Mouse (Mus musculus) lung, postnatal 10 days (tissue): ENCODE data around the gene Txnip.
A peak's percentile ranks its signal among the peaks of the same experiment; 100 is the strongest.
"Not testable (repeated sequence)": the region's sequence is repeated elsewhere in the genome, so short reads cannot be mapped to it uniquely, and the experiment has no call there.

Experiments used
- DNase-seq: peaks from one replicate; pipeline ENCODE4 v3.0.0; 2021

The Txnip gene

DNA sequence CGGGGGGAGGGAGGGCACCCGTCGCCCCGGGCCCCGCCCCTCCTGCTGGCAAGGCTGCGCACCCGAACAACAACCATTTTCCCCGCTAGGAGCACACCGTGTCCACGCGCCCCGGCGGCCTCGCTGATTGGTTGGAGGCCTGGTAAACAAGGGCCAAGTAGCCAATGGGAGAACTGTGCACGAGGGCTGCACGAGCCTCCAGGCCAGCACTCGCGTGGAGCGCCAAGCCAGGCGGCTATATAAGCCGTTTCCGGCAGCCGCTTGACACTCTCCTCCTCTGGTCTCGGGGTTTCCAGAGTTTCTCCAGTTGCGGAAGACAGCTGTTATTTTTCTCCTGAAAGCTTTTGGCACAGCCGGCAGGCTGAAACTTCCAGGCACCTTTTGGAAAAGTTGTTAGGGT, at the start of gene Txnip:
Txnip (plus strand) TSS at position 264 of the 400 bp plus-strand sequence.
- DNase-seq = peak; percentile 100

DNA sequence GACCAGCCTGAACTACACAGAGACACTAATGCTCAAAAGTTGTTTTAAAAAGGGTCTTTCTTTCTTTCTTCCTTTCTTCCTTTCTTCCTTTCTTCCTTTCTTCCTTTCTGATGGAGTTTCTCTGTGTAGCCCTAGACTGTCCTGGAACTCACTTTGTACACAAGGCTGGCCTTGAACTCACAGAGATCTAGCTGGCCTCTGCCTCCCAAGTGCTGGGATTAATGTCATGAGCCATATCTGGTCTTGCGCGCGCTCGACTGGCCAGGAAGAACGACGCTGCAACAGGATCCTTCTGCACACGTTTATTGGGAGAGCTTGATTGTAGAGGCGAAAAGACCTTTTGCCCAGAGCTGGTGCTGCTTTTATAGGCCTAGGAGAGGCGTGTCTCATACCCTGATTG, 49.8 kb upstream of the Txnip start:
- not testable (repeated sequence) for DNase-seq

DNA sequence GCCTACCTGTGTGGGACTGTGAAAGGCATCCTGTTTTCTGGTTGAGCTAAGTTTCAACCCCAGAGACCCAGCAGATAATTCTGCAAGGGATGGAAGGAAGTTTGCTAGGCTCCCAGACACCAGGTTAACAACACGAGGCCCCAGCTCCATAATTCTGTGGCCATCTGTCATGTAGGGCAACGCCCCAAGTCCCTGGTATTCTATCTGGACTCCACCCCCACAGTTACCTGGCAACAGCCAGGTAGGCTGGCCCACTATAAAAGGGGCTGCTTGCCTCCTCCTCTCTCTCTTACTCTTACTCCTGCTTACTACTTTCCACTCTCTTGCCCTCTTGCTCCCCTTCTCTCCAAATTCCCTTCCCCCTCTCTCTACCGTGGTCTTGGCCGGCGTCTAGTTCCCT, 37.6 kb upstream of the Txnip start:
- no peak for DNase-seq

DNA sequence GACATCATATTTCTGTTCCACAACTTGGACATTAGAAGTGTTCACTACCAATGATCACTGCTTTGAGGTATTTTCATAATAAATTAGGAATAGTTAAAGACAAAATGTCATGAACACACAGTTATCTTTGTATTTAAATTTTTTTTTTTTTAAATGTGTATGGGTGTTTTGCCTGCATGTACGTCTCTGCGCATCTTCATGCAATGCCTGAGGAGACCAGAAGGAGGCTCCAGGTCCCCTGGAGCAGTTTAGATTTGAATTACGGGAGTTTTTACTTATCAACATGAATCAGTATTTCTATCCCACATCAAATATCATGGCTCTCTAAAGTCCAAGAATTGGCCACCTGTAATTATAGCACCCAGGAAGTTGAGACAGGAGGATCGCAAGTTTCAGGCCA, 35.6 kb upstream of the Txnip start:
- peak; percentile 35 for DNase-seq

DNA sequence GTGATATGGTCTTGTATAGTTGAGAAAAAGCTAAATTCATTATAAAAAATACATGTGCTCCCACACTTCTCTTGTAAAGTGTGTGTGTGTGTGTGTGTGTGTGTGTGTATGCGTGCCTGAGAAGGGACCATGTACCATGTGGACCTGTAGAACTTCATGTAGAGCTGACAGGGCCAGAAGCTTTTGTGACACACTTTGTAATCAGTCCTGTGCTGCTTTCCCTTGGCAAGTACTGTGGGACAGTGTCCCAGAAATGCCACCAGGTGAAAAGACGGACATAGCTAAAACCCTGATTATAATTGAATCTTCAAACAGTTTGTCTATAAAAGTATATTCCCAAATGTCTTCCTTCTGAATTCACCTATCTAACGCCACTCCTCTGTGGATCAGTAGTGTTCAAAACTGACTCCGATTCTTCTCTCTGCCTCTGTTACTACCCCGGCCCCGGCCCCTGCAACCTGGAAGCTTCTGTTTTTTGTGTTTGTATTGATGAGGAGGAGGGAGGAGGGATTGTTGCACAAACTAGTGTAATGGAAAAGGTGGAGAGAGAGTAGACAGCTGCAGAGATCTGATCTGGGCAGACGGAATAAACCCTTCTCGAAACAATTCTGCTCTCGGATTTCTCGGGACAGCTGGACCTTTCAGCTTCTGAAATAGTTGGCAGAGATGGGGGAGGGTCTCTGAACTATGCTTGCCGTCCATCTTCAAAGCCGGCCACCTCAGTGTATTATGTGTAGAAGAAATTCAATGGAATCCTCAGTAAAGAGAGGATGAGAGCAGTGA, 33.5 kb upstream of the Txnip start:
- no peak for DNase-seq

DNA sequence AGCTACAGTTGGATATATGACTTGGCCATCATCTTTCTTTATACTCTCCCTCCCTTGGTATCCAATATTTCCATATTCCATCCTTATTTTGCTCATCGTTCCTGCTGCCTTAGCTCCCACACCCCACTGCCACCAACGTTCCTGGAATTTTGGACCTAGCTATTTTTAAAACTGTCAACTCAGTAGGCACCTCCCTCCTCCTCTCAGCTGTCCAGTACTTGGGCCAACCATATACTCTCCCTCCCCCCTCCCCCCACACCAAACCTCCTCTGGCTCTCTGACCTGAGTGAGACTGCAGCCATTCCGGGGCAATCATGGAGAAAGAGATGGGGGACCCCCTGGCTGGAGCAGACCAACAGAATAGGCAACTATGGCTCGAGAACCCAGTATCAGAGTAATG, 32.8 kb upstream of the Txnip start, which contains the start of gene Hfe2:
Hfe2 (plus strand) TSS at position 259 of the 400 bp plus-strand sequence.
- DNase-seq = no peak

DNA sequence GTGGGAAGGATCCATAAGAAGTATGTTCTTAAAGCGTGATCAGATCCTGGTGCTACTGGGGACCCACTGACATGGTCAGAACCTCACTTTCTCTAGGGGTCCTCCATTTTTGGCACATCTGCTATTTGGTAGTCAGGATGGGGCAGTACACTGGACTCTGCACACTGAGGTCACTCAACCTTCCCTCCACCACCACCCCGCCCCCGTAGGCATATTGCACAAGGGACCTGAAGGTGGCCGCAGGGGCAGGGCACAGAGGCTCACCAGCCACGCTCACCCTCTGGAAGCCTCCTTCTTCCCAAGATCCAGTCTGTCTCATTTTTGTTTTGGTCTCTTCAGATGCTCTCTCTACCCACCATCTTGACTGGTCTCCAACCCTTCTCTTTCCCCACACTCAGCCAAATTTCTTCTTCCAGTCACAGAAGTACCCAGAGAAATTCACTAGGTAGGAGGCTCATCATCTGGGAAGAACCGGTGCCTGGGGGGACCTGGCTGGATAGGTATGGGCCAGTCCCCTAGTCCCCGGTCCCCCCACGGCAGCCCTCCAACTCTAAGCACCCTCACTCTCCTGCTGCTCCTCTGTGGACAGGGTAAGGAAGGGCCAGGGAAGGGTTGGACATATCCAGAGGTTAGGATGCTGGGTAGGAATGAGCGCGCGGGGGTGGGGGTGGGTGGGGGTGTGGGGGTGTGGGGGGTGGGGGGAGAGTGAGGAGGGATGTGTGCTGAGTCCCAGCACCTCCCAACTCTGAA, 31.6 kb upstream of the Txnip start:
- DNase-seq = no peak

DNA sequence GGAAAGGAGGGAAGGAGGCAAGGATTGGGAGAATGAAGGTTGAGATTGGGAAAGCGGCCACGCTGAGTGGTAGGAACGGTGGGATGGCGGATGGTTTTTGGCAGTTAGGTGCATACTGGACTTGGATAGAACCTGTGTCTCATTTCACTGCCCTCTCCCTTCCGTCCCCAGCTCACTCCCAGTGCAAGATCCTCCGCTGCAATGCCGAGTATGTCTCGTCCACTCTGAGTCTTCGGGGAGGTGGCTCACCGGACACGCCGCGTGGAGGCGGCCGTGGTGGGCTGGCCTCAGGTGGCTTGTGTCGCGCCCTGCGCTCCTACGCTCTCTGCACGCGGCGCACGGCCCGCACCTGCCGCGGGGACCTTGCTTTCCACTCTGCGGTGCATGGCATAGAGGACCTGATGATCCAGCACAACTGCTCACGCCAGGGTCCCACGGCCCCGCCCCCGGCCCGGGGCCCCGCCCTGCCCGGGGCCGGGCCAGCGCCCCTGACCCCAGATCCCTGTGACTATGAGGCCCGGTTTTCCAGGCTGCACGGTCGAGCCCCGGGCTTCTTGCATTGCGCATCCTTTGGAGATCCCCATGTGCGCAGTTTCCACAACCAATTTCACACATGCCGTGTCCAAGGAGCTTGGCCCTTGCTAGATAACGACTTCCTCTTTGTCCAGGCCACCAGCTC, 30.8 kb upstream of the Txnip start:
- no peak for DNase-seq

DNA sequence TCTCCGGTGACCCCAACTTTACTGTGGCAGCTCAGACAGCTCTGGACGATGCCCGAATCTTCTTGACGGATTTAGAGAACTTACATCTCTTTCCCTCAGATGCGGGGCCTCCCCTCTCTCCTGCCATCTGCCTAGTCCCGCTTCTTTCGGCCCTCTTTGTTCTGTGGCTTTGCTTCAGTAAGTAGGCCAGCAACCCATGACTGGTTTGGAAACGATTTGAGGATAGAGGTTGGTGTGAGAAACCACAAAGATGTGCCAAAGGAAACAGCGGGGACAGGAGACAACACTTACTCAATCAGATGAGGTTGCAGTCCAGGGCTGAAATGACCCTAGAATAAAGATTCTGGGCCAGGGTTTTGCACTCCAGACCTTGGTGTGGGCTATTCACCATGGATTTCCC, 29.3 kb upstream of the Txnip start:
- DNase-seq = no peak

DNA sequence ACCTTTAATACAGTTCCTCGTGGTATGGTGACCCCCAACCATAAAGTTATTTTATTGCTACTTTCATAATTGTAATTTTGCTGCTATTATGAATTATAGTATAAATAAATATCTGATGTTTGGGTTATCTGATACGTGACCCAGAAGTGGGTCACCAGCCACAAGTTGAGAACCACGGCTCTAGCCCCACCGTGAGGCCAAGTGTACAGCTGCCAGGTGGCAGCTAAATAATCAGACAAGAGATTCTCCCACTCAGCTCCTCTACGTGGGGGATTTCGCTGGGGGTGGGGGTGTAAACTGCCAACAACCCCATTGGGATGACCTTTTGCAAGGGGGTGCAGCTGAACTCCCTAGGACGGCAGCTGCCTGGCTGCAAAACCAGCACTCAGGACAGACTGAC, 25.7 kb upstream of the Txnip start:
- DNase-seq = no peak

DNA sequence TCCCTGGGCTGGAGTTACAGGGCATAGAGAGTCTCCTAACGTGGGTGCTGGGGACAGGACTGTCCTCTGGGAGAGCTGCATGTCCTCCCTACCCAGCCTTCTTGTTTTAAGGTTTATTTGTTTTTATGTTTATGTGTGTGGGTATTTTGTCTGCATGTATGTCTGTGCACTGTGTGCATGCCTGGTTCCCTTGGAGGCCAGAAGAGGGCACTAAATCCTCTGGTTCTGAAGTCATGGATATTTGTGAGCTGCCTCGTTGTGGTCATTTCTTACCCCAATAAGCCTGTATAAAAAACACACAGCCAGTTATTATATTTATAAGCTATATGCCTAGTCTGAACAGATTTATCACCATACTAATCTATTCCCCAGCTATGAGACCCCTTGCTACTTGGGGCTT, 23.5 kb upstream of the Txnip start:
- DNase-seq = no peak

DNA sequence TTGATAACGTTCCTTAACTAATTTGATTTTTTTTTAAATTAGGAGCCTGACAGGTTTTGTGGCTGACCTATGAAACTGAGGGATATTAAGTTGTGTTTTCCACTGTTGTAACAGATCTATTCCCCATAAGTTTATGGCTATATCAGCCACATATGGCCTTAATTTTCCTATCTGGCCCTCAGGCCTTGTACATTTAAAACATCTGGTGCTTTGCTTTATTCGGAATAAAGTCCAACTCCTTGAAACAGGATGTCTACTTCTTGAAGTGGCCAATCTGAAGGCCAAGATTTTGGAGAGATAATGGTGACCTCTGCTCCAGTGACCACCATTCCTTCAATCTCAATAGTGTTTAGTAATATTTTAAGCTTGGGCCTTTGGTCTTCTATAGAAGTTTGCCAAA, 18.4 kb upstream of the Txnip start:
- DNase-seq = no peak

DNA sequence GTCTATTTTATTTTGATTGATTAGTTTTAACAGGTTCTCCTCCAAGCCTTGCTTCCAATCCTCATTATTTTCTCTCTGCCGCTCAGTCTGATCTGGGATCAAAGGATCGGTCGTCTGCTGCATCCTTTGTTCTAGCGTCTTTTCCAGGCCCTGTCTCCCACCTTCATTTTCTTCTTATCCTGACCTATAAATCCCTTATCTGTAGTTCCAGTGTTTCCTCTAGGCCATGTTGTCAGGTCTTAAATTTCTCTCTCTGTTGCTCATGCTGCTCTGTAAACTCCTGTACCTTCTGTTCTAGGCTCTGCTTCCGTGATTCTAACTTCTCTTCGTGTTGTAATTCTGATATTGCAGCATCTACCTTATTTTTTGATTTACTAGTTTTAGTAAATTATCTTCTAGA, 17.0 kb upstream of the Txnip start:
- no peak for DNase-seq

DNA sequence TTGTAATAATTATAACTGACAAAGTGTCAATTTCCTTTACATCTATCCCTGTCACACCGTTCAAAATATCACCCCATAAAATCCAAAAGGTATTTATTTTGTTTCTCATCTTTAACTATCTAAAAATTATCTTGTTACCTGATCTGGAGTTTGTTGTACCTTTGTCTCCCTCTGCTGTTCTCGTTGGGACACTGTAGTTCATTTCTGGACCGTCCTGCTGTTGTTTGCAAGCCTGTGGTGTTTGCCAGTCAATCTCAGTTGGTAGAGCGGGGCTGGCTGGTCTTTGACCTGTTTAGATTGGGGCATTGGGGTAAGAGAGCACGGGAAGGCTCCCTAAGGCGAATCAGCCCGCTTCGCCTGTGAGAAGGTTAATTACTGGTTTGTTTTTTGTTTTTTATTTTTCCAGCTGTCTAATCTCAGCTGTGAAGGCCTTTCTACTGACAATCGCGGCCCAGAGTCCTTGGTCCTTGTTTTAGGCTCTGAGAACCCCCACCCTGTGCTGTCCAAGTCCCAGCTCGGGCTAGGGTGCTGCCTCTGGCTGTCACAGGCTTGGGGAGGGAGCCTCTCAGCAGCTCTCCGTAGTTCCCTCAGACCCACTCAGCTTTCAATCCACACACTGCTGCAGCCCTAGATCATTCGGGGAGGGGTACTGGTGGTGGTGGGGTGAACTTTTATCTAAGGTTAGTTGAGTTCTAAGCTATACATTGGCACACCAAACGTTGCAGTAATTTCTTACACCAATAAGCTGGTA, 16.3 kb upstream of the Txnip start:
- DNase-seq = no peak

DNA sequence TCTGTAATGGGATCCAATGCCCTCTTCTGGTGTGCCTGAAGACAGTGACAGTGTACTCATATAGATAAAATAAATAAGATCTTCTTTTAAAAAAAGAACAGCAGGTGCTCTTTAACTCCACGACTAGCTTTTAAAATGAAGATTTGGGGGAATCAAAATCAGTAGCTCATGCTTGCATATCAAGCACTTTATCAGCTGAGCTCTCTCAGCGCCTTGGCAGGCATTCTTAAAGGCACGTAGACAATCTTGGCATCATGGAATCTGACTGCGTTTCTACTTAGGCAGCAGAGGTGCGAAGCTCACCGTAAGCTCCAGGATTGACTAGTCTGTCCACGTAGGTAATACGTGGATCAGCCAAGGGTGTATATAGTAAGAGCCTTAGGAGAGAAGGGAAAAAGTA, 15.2 kb upstream of the Txnip start:
- DNase-seq = no peak

DNA sequence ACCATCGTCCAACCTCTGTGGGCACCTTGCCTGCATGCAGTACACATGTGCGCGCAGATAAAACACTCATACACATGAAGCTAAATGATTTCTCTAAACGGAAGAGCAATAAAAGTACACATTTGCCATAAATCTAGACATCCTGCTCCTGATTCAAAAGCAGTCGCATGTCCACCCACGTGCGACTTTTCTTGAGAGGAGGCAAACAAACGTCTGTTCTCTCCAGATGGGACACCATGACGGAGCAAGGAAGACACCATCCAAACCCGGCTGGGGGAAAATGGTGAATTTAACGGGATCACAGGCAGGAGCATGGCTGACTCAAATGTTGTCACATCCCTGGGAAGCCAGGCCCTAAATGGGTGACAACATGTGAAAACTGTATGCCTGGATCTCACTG, 14.4 kb upstream of the Txnip start:
- DNase-seq = no peak

DNA sequence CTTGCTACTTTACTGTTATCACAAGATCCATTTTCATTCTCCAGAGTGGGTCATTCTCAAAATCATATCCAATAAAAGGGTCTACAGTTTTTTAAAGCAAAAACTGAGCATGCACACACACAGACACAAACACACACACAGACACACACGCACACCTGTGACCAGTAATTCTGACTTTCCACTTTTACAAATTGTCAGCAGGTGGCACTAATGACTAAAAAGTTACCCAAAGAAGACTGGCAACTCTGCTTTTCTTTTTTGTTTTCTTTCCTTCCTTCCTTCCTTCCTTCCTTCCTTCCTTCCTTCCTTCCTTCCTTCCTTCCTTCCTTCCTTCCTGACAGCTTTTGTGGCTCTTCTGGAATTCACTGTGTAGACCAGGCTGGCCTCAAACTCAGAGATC, 12.2 kb upstream of the Txnip start:
- no peak for DNase-seq

DNA sequence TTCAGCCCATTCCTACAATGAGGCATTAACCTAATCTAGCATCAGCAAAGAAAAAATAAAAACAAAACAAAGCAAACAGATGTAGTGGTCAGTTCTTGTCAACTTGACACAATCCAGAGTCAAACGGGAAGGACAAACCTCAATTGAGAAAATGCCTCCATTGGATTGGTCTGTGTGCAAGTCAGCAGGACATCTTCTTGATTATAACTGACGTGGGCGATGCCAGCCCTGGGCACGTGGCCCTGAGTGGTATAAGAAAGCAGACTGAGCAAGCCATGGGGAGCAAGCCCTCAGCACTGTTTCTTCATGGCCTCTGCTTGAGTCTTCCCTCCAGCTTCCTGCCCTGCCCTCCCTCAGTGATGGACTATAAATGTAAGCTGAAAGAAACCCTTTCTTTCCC, 10.9 kb upstream of the Txnip start:
- DNase-seq = no peak

DNA sequence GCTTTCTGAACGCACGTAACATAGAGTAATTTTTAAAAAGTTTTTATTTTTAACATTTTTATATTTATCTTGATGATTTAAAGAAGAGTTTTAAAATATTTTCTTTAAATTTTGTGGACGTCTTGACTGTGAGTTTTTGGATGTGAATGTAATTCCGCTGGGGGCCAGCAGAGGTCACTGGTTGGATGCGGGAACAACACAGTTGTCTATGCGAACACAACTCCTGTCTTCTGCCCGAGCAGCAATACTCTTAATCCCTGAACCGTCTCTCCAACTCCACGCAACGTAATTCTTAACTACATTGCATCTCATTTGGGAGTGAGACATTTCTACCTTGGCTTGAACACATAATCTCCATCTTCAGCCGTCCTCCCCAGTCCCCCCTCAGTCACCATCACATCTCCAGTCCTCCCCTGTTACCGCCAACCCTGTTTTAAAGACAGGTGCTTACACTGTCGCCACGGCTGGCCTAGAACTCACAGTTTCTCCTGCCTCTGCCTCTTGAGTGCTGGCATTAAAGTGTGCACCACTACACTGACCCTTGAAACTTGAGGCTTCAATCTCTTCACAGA, 10.3 kb upstream of the Txnip start:
- DNase-seq = peak; percentile 89

DNA sequence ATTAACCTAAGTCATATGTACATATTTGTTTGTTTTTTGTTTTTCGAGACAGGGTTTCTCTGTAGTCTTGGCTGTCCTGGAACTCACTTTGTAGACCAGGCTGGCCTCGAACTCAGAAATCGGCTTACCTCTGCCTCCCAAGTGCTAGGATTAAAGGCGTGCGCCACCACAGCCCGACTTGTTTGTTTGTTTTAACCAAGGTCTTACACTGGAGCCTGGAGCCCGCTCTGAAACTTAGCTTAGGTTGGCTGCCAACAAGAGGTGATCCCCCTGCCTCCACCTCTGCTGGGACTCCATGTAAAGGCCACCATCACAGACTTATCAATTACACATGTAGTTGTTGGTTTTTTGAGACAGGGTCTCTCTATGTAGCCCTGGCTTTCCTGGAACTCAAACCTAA, 8.9 kb upstream of the Txnip start:
- no peak for DNase-seq

DNA sequence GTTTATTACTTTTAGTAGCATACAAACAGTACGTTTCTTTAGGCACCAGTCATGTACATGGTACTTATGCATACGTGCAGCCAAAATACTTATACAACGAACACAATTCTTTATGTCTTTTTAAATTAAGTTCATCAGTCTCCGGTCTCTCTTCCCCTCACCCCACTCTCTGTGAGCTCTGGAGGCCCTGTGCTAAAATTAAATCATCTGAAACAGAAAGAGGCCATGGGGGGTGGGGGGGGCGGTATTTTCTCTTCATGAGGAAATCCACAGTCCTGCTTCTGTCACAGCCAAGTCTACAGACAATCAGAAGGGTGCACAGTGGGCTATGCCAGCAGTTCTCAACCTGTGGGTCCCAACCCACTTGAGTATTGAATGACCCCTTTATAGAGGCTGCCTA, 8.4 kb upstream of the Txnip start:
- DNase-seq = no peak

DNA sequence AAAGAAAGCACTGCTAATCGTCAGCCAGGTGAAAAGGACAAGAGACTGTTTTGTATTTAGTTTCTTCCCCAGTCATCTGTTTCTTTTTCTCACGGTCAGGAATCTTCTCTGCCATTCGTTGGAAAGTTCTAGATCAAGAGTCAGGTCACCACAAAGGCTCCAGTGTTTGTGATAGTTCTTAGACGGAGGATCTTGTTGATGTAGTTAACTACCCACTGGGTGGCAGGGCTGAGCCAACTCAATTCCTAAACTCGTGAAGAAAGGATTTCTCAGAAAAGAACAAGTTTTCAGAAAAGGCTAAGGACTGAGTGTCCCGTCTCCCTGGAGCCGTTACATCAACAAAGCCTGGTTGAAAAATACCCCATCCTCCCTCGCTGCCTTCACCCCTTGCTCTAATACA, 6.6 kb upstream of the Txnip start:
- DNase-seq = peak; percentile 86

DNA sequence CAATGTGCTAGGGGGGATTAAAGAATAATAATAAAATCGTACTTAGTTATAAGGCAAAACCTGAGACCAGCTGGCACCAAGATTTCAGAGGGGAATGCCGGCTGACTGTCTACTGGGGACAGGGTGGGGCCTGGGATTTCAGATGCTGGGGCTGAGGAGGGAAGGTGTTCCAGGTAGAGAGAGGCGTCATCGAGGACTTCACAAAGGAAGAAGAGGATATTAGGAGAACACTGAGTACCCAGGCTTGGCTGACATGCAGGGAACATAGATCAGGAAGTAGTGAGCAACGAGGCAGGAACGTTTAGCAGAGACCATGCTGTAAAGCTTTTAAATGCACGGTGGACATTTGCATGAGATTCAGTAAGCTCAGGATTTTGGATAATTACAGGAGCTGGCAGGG, 5.9 kb upstream of the Txnip start:
- DNase-seq = no peak
